Mouse (Mus musculus) effector memory CD4-positive, alpha-beta T cell, adult 7 months (primary cell): ENCODE results near the gene Tmem62. TPM values are rescaled to one million over a fixed set of nuclear protein-coding genes. Genes with fewer than 3 reads are reported as not detected.

Experiments
- polyA plus RNA-seq: library from polyadenylated mRNA; unstranded; fragments of 100-300 nt; shearing (Covaris generic); gene quantifications from one replicate; pipeline ENCODE4 v1.2.1, GENCODE M21; 2017

The Tmem62 gene
- polyA plus RNA-seq, result 21.4 TPM

DNA sequence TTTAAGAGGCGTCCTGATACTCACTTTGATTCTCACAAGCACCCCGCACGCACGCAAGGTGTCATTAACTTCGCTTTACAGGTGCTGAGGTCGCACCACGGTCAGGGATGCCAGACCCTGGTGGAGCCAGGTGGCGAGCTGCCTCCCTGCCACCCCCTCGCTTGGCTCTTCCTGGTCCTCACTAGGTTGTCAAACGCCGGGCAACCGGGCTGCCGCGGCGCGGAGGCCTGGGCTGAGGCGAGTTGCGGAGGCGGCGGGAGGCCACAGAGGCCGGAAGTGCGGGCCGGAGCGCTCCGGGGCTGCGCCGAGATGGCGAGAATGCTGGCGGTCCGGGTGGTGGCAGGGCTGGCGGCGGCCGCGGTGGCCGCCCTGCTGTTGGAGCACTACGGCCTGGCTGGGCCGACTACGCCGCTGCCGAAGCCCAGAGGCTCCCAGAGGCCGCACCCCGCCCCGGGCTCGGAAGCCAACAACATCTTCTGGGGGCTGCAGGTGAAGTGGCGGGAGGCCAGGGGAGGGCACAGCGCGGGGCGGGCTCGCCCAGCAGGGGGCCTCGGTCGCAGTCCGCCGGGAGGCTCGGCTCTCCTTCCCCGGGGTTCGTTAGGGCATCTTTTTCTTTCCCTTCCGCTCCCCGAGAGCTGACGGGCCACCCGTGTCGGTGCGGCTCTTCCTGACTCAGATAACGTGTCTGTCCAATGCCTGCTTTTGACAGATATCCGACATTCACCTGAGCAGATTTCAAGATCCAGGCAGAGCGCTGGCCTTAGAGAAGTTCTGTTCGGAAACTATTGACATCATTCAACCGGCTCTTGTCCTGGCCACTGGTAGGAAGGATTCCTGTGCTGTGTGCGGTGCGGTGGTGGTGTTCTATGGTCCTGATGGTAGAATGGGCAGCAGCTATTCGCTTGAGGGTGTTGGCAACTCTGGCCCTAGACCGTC, at the start of gene Tmem62:
Gene Tmem62, plus strand, starts transcription at position 28 of the 936 bp plus-strand sequence.

DNA sequence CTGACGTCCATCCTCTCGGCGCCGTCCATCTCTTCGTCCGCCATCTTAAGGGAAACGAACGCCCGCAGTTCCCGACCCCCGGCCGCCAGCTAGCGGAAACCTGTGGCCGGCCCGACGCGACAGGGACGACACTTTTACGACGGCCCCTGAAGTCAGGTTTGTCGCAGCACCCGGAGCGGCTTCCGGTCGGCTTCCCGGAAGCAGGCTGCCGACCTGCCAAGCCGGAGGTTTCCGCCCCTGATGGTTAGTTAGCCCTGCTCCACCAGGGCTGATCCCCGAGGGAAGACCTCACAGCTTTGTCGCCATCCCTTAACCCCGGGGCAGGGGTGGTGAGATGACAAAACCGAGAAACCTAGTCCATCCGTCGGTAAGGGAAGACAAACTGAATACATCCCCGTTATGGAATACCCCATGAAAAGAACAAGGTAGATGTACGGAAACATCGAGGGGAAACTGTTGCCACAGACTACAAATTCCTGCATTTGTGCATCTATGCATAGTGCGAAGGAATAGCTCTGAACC, 6.2 kb upstream of the Tmem62 start, which contains the start of gene Ubr1:
Gene Ubr1, minus strand, starts transcription at position 157 of the 522 bp plus-strand sequence.

GRCm38 (mm10) chr2:121007925-121008663, 31.3 kb downstream of the Tmem62 start, which contains the start of gene Ccndbp1:
Gene Ccndbp1, plus strand, starts transcription at chr2:121008403.

DNA sequence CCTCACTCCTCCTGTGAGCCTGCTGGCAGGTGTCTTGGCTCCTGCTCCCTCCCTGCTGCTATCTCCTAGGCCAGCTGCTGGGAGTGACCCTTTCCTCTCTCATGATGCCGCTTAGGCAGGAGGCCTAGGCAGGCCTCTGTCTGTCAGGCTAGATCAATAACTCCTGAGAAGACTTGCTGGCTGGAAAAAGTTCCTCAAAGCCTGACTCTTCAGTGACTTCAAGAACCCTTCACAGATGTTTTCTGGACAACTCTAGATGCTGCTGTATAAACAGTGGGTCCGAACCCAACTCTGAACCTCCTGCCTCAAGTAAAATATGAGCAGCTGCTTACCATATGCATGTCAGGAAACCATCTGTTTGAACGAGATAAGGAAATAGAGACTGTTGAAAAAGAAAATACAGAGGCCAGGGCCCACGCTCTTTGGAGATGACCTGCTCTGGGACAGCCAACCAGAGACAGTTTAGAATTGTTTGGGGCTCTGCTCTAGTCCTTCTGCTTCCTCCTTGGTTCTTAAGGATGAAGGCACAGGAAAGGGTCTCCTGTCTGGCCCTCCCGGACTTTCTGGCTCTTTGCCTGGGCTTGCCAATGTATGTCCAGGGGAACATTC, 60.0 kb downstream of the Tmem62 start, which contains the start of gene Epb42:
Gene Epb42, minus strand, starts transcription at position 340 of the 609 bp plus-strand sequence.

Other genes starting within 250 kb of the Tmem62 start
- gene Cdan1, start 126.9 kb upstream of the Tmem62 start, polyA plus RNA-seq, result 18.7 TPM
- gene Ttbk2, start 126.4 kb upstream of the Tmem62 start, polyA plus RNA-seq, result 6.4 TPM
- gene Ubr1, start 6.3 kb upstream of the Tmem62 start, polyA plus RNA-seq, result 46.8 TPM
- gene Ccndbp1, start 31.4 kb downstream of the Tmem62 start, polyA plus RNA-seq, result 110 TPM
- gene Epb42, start 60.1 kb downstream of the Tmem62 start, polyA plus RNA-seq, result 0.78 TPM
- not detected for gene Tgm5, start 108.8 kb downstream of the Tmem62 start, polyA plus RNA-seq
- gene Tgm7, start 132.8 kb downstream of the Tmem62 start, polyA plus RNA-seq, result not detected
- gene Adal, start 163.4 kb downstream of the Tmem62 start, polyA plus RNA-seq, result 5.4 TPM
- 12.6 TPM for gene Lcmt2, start 163.6 kb downstream of the Tmem62 start, polyA plus RNA-seq
- 49.8 TPM for gene Tubgcp4, start 193.6 kb downstream of the Tmem62 start, polyA plus RNA-seq
- 23.4 TPM for gene Zscan29, start 194.1 kb downstream of the Tmem62 start, polyA plus RNA-seq